Mouse (Mus musculus) lung, embryonic 16.5 days (tissue): ENCODE data around the gene Gjb3. TPM values are rescaled to one million over a fixed set of nuclear protein-coding genes. Genes with fewer than 3 reads are reported as not detected.
A peak's percentile ranks its signal among the peaks of the same experiment; 100 is the strongest.

Experiments
- ATAC-seq: fragments of 200-750 bp; cut with Nextera tagmentation; 2 replicates; pipeline ENCODE4 v1.8.0; 2017; ENCODE audit warnings: low read depth, mild to moderate bottlenecking, moderate library complexity
- H3K27ac ChIP-seq: fragments of 300-500 bp; sonication (generic); 2 replicates; pipeline ENCODE4 v1.5.1; 2014; ENCODE audit warnings: mild to moderate bottlenecking, control low read depth, low read length
- H3K27me3 ChIP-seq: fragments of 300-500 bp; sonication (generic); 2 replicates; pipeline ENCODE4 v1.6.1; 2014; ENCODE audit warnings: low read depth, low read length, mixed read lengths; ENCODE audit not compliant: control insufficient read depth, insufficient read depth
- H3K36me3 ChIP-seq: fragments of 300-500 bp; sonication (generic); 2 replicates; pipeline ENCODE4 v1.6.1; 2014; ENCODE audit warnings: low read length; ENCODE audit not compliant: control insufficient read depth, insufficient read depth
- H3K4me1 ChIP-seq: fragments of 300-500 bp; sonication (generic); replicated peaks from 2 replicates; pipeline ENCODE4 v1.6.1; 2014; ENCODE audit warnings: low read length, mixed read lengths; ENCODE audit not compliant: control insufficient read depth, insufficient read depth
- H3K4me2 ChIP-seq: fragments of 300-500 bp; sonication (generic); 2 replicates; pipeline ENCODE4 v1.6.1; 2014; ENCODE audit warnings: low read depth, low read length, control low read depth
- H3K4me3 ChIP-seq: fragments of 300-500 bp; sonication (generic); 2 replicates; pipeline ENCODE4 v1.5.1; 2014; ENCODE audit warnings: mild to moderate bottlenecking, low read length, control low read depth
- H3K9ac ChIP-seq: fragments of 300-500 bp; sonication (generic); 2 replicates; pipeline ENCODE4 v1.6.1; 2014; ENCODE audit warnings: low read length, control low read depth
- H3K9me3 ChIP-seq: fragments of 300-500 bp; sonication (generic); 2 replicates; pipeline ENCODE4 v1.6.1; 2016; ENCODE audit warnings: low read length; ENCODE audit not compliant: control insufficient read depth
- WGBS: fragments of 180-500 bp; shearing (Covaris S2); extraction: QIAGEN DNeasy Blood & Tissue Kit; methylation state at CpG from one replicate; pipeline ENCODE4 v1.1.7; 2014; 5-methylcytosine and 5-hydroxymethylcytosine counted together
- polyA plus RNA-seq: library from polyadenylated mRNA; unstranded; fragments of >200 nt; fragmentation: Nextera tagmentation; extraction: Ambion mirVana; gene quantifications from 2 replicates; pipeline ENCODE4 v1.2.1, GENCODE M21; 2015

The Gjb3 gene
- polyA plus RNA-seq, 1 experiment from 2014 or later = 2.0 TPM

DNA sequence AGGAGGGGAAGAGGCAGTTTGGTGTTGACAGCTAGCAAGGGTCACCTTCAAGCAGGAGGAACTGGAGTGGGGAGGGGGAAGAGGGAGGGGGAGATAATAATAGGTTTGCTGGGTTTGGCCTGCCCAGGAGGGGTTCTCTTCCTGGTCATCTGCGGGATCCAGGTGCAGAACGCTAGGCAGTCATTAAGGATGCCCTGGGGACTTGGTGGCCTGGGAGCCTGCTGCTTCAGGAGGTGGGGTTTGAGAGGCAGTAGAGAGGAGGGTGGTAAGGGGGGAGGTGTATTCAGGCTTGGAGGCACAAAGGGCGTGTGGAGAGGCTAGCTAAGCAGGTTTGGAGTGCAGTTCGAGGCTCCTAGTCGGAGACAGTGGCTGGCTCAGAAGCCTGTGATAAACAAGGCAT, 34.8 kb upstream of the Gjb3 start:
- Histone ChIP-seq H3K27me3 (no peaks in the 10 kb centered on the region), H3K9me3 (no peaks in the 10 kb centered on the region), H3K4me3 (no peak overlapping the region), H3K27ac (no peak overlapping the region), H3K9ac (no peak overlapping the region), H3K4me2 (no peak overlapping the region), H3K36me3 (no peaks in the 10 kb centered on the region), H3K4me1 (no peaks in the 10 kb centered on the region)
- WGBS = 34% methylated on average over 5 of the region's 5 CpGs
- no peak for ATAC-seq

- 56% methylated on average over 6 of the region's 6 CpGs for WGBS
- Histone ChIP-seq H3K4me3 (no peak overlapping the region), H3K27ac (no peak overlapping the region), H3K27me3 (no peaks in the 10 kb centered on the region), H3K9ac (no peak overlapping the region), H3K9me3 (no peaks in the 10 kb centered on the region), H3K4me1 (no peaks in the 10 kb centered on the region), H3K4me2 (no peak overlapping the region), H3K36me3 (no peaks in the 10 kb centered on the region)
- ATAC-seq = no peak
Observed at GRCm38 (mm10) chr4:127364431-127364830, 33.8 kb upstream of the Gjb3 start.

DNA sequence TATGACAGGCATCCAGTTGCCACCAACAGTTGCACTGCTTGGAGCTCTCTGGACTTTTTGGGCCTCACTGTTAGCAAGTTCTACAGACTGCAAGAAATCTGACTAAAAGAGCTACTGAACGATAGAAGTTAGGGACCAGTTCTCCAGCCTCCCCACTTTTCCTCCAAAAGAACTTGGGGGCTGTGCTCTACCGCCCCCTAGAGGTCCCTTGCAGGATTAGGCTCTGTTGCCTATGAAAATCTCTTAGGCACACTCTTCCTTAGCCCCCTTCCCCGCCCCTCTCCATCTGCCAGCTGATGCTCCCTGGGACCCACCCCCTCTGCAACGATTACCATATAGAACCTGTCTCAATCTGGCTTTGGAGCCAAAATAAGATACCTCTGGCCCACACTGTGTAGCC, 32.7 kb upstream of the Gjb3 start:
- H3K27ac ChIP-seq = no peak overlapping the region
- no peaks in the 10 kb centered on the region for H3K4me1 ChIP-seq
- H3K9me3 ChIP-seq = no peaks in the 10 kb centered on the region
- H3K9ac ChIP-seq = no peak overlapping the region
- 53% methylated on average over 4 of the region's 4 CpGs for WGBS
- H3K4me2 ChIP-seq = no peak overlapping the region
- H3K36me3 ChIP-seq = no peaks in the 10 kb centered on the region
- no peak overlapping the region for H3K4me3 ChIP-seq
- no peaks in the 10 kb centered on the region for H3K27me3 ChIP-seq
- ATAC-seq = no peak

- H3K4me2 ChIP-seq = no peak overlapping the region
- WGBS = 82% methylated on average over 3 of the region's 3 CpGs
- H3K27me3 ChIP-seq = no peaks in the 10 kb centered on the region
- H3K4me1 ChIP-seq = no peaks in the 10 kb centered on the region
- no peak overlapping the region for H3K27ac ChIP-seq
- H3K4me3 ChIP-seq = no peak overlapping the region
- H3K9me3 ChIP-seq = no peaks in the 10 kb centered on the region
- H3K36me3 ChIP-seq = no peaks in the 10 kb centered on the region
- no peak overlapping the region for H3K9ac ChIP-seq
- no peak for ATAC-seq
Observed at GRCm38 (mm10) chr4:127362520-127362919, 31.9 kb upstream of the Gjb3 start.

DNA sequence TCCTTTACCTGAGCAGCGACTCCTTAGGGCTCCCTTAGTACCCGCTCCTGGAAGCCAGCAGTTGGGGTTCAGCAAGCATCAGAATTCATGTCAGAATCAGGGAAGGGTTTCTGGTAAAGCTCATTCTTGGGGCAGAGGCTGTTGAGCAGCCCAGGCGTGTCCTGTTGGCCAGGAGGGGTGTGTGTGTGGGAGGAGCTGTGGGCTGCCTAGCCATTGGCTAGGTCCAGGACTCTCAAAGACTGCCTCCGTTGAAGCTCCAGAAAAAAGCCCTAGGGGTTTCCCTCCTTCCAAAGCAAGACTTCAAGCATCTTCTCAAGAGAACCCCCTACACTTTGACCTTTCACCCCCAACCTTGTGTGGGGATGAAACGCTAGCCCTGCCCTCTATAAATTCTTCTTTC, 27.4 kb upstream of the Gjb3 start, which contains the start of gene Gjb5:
Gjb5 (minus strand) TSS at position 164 of the 400 bp plus-strand sequence.
- WGBS = 26% methylated on average over 5 of the region's 5 CpGs
- Histone ChIP-seq H3K27me3 (no peaks in the 10 kb centered on the region), H3K9ac (no peak within 1 kb of the TSS), H3K4me3 (no peak within 1 kb of the TSS), H3K27ac (no peak within 1 kb of the TSS), H3K4me2 (no peak within 1 kb of the TSS), H3K36me3 (no peaks in the 10 kb centered on the region), H3K9me3 (no peaks in the 10 kb centered on the region), H3K4me1 (peaks cover 8% of the 10 kb centered on the region)
- peak; percentile 74; the same call in 1 of the 2 replicates for ATAC-seq

- H3K36me3 ChIP-seq = no peaks in the 10 kb centered on the region
- peaks cover 8% of the 10 kb centered on the region for H3K4me1 ChIP-seq
- no peaks in the 10 kb centered on the region for H3K9me3 ChIP-seq
- H3K27me3 ChIP-seq = no peaks in the 10 kb centered on the region
- H3K4me2 ChIP-seq = no peak overlapping the region
- WGBS = 25% methylated on average over 15 of the region's 15 CpGs
- no peak overlapping the region for H3K4me3 ChIP-seq
- no peak for ATAC-seq
- no peak overlapping the region for H3K9ac ChIP-seq
- no peak overlapping the region for H3K27ac ChIP-seq
Observed at GRCm38 (mm10) chr4:127354506-127355485, 24.2 kb upstream of the Gjb3 start.

DNA sequence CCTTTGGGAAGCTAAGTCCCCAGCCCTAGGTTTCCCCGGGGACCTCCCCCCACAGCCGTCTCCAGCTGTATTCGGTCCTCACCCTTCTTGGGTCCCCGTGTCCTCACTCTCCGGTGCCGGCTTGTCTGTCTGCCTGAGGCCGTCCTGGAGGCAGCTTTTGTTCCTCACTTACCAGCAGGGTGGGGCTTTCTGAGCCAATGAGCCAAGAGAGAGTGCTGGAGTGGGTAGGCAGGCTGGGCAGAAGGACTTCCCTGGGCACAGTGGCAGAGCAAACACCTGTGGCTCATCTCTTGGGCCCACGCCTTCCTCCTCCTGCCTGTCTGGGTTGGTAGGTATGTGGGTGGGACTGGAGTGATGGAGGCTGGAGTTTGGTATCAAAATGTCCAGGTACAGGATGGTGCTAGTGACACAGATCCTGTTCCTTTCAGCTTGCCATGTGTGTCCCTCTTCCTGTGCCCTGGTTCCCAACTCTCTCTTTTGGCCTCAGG, 23.4 kb upstream of the Gjb3 start, which contains the start of gene Gjb4:
Gjb4 (minus strand) TSS at position 131 of the 488 bp plus-strand sequence.
- Histone ChIP-seq H3K4me3 (no peak within 1 kb of the TSS), H3K27me3 (no peaks in the 10 kb centered on the region), H3K9me3 (no peaks in the 10 kb centered on the region), H3K9ac (no peak within 1 kb of the TSS), H3K4me2 (no peak within 1 kb of the TSS), H3K27ac (no peak within 1 kb of the TSS), H3K4me1 (peaks cover 8% of the 10 kb centered on the region), H3K36me3 (no peaks in the 10 kb centered on the region)
- no peak for ATAC-seq
- 45% methylated on average over 8 of the region's 8 CpGs for WGBS

GRCm38 (mm10) chr4:127352594-127352993, 21.9 kb upstream of the Gjb3 start:
- Histone ChIP-seq H3K9ac (no peak overlapping the region), H3K4me1 (peaks cover 8% of the 10 kb centered on the region), H3K36me3 (no peaks in the 10 kb centered on the region), H3K27ac (no peak overlapping the region), H3K27me3 (no peaks in the 10 kb centered on the region), H3K4me2 (no peak overlapping the region), H3K4me3 (no peak overlapping the region), H3K9me3 (no peaks in the 10 kb centered on the region)
- no peak for ATAC-seq
- WGBS = 35% methylated on average over 1 of the region's 1 CpGs

DNA sequence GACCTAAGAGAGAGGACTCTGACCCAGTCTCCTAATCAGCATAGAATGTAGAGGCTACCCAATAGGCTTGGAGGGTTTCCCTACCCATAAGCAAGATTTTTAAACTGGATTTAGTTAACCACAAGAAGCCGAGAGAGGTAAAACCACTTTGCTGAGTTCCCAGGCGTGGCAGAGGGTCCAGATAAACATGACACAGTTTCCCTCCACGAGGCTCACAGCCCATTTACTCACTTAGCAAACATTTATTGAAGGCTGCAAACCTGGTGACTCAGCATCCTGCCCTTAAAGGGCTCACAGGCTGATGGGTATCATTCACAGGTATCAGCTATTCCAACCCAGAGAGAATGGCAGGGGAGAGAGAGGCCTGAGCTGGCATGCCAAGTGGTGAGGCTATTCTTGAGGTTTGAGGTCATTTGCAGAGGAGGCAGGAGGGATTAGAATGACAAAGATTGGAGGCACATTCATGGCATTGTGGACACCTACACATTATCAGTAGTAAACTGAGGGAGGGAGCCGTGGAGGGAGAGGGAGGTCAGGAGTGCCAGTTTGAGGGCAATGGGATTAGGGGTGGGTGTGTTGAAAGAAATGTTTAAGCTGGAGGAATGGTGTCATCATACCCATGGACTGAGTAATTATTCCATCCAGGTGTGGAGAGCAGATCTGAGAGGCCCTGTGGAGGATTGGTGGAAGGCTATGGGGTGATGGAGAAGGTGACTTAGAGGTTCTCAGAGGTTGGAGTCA, 19.1 kb upstream of the Gjb3 start:
- Histone ChIP-seq H3K27me3 (no peaks in the 10 kb centered on the region), H3K4me2 (no peak overlapping the region), H3K36me3 (no peaks in the 10 kb centered on the region), H3K9ac (no peak overlapping the region), H3K27ac (no peak overlapping the region), H3K9me3 (no peaks in the 10 kb centered on the region), H3K4me1 (peaks cover 8% of the 10 kb centered on the region), H3K4me3 (no peak overlapping the region)
- ATAC-seq = no peak
- 40% methylated on average over 4 of the region's 4 CpGs for WGBS
